Mouse (Mus musculus) thymus, postnatal 25 days (tissue): Measurements from ENCODE around the gene Rars.
"Not testable (repeated sequence)": the region's sequence is repeated elsewhere in the genome, so short reads cannot be mapped to it uniquely, and the experiment has no call there.

Experiments used
- DNase-seq: peaks from one replicate; pipeline ENCODE4 v3.0.0; 2022

Gene Rars

GRCm38 (mm10) chr11:35834022-35834760 lies at the start of gene Rars:
Gene Rars (minus strand): TSS chr11:35834506.
- DNase-seq, result peak; percentile 93

- DNase-seq, result no peak
Observed at GRCm38 (mm10) chr11:35882777-35883176, 48.5 kb upstream of the Rars start.

- DNase-seq, result no peak
Observed at GRCm38 (mm10) chr11:35878559-35878897, 44.2 kb upstream of the Rars start.

- DNase-seq, result no peak
Observed at GRCm38 (mm10) chr11:35877651-35878558, 43.6 kb upstream of the Rars start.

- no peak for DNase-seq
Observed at GRCm38 (mm10) chr11:35873624-35874244, 39.4 kb upstream of the Rars start.

GRCm38 (mm10) chr11:35870961-35871360 lies 36.7 kb upstream of the Rars start:
- no peak for DNase-seq

GRCm38 (mm10) chr11:35866140-35866539 lies 31.8 kb upstream of the Rars start:
- DNase-seq, result no peak

- no peak for DNase-seq
Observed at GRCm38 (mm10) chr11:35864981-35865604, 30.8 kb upstream of the Rars start.

GRCm38 (mm10) chr11:35863653-35864052 lies 29.3 kb upstream of the Rars start:
- DNase-seq, result no peak

GRCm38 (mm10) chr11:35857395-35858067 lies 23.2 kb upstream of the Rars start:
- DNase-seq, result no peak

GRCm38 (mm10) chr11:35856359-35857040 lies 22.2 kb upstream of the Rars start:
- no peak for DNase-seq

- no peak for DNase-seq
Observed at GRCm38 (mm10) chr11:35855567-35855966, 21.3 kb upstream of the Rars start.

GRCm38 (mm10) chr11:35854941-35855340 lies 20.6 kb upstream of the Rars start:
- DNase-seq, result no peak

GRCm38 (mm10) chr11:35853651-35854050 lies 19.3 kb upstream of the Rars start:
- no peak for DNase-seq

GRCm38 (mm10) chr11:35852731-35853130 lies 18.4 kb upstream of the Rars start:
- DNase-seq, result peak; percentile 31

GRCm38 (mm10) chr11:35844299-35844698 lies 10.0 kb upstream of the Rars start:
- no peak for DNase-seq

- DNase-seq, result not testable (repeated sequence)
Observed at GRCm38 (mm10) chr11:35842560-35842959, 8.3 kb upstream of the Rars start.

- DNase-seq, result peak; percentile 9
Observed at GRCm38 (mm10) chr11:35841738-35842325, 7.5 kb upstream of the Rars start.

- not testable (repeated sequence) for DNase-seq
Observed at GRCm38 (mm10) chr11:35840806-35841205, 6.5 kb upstream of the Rars start.

- no peak for DNase-seq
Observed at GRCm38 (mm10) chr11:35840282-35840681, 6.0 kb upstream of the Rars start.
